Mouse (Mus musculus): ENCODE results near the gene Zscan21.

GRCm38 (mm10) chr5:138089108-138089551, 27.6 kb upstream of the Zscan21 start:
- TF ChIP-seq CTCF (IDR thresholded peaks at IDR 0.05; ENCODE audit: low read depth, low read length) (no peak), POLR2A (IDR thresholded peaks at IDR 0.05; ENCODE audit: insufficient read depth, low read length) (no peak), EP300 (IDR thresholded peaks at IDR 0.05; ENCODE audit: insufficient read depth, low read depth, low read length) (no peak)

All from ES-Bruce4 (cell line).